Mouse (Mus musculus) liver, adult 2 months (tissue): ENCODE data around the gene Mto1. TPM values are rescaled to one million over a fixed set of nuclear protein-coding genes. Genes with fewer than 3 reads are reported as not detected.
"Not testable (repeated sequence)": the region's sequence is repeated elsewhere in the genome, so short reads cannot be mapped to it uniquely, and the experiment has no call there.

Experiments used
- DNase-seq: peaks from one replicate; pipeline ENCODE4 v3.0.0-alpha.2; 2011; ENCODE audit warnings: low read depth, low spot score; ENCODE audit errors: extremely low read depth
- H3K27ac ChIP-seq: fragments of 200-500 bp; replicated peaks from 2 replicates; pipeline ENCODE4 v1.5.1; 2012; ENCODE audit warnings: low read depth, mild to moderate bottlenecking, control low read depth, inconsistent platforms, low read length; ENCODE audit not compliant: insufficient read depth
- H3K27me3 ChIP-seq: fragments of 200-500 bp; 2 replicates; pipeline ENCODE4 v1.6.1; 2012; ENCODE audit warnings: mild to moderate bottlenecking, moderate library complexity, low read length, inconsistent platforms; ENCODE audit not compliant: control insufficient read depth, insufficient read depth
- H3K36me3 ChIP-seq: fragments of 200-500 bp; 2 replicates; pipeline ENCODE4 v1.6.1; 2012; ENCODE audit warnings: low read length, inconsistent platforms; ENCODE audit not compliant: control insufficient read depth, insufficient read depth
- H3K4me1 ChIP-seq: fragments of 200-500 bp; 2 replicates; pipeline ENCODE4 v1.6.1; 2011; ENCODE audit warnings: low read length; ENCODE audit not compliant: control insufficient read depth, insufficient read depth
- H3K4me3 ChIP-seq: fragments of 200-500 bp; 2 replicates; pipeline ENCODE4 v1.5.1; 2011; ENCODE audit warnings: low read depth, mild to moderate bottlenecking, control low read depth, low read length, moderate library complexity; ENCODE audit not compliant: insufficient read depth
- H3K79me2 ChIP-seq: fragments of 200-500 bp; 2 replicates; pipeline ENCODE4 v1.6.1; 2012; ENCODE audit warnings: inconsistent platforms, mild to moderate bottlenecking, low read length, moderate library complexity; ENCODE audit not compliant: control insufficient read depth, insufficient read depth
- H3K9ac ChIP-seq: fragments of 200-500 bp; 2 replicates; pipeline ENCODE4 v1.6.1; 2012; ENCODE audit warnings: low read depth, mild to moderate bottlenecking, control low read depth, inconsistent platforms, low read length
- CTCF ChIP-seq: fragments of 200-500 bp; IDR thresholded peaks from 2 replicates; pipeline ENCODE4 v1.5.1; 2011; ENCODE audit warnings: low read depth, low read length, control low read depth
- POLR2A ChIP-seq: fragments of 200-500 bp; IDR thresholded peaks from 2 replicates; pipeline ENCODE4 v1.6.1; 2011; ENCODE audit warnings: low read length, control low read depth; ENCODE audit not compliant: insufficient read depth; ENCODE audit errors: extremely low read depth
- WGBS: fragments of 180-500 bp; shearing (Covaris S2); methylation state at CpG from one replicate; pipeline ENCODE4 v1.1.7; 2018; 5-methylcytosine and 5-hydroxymethylcytosine counted together
- polyA plus RNA-seq: library from polyadenylated mRNA; depleted of rRNA; stranded (reverse); fragments of >200 nt; gene quantifications from 2 replicates; pipeline ENCODE4 v1.2.3, GENCODE M21; 2012
- total RNA-seq: library from RNA; depleted of rRNA; stranded (reverse); fragments of >200 nt; gene quantifications from 2 replicates; pipeline ENCODE4 v1.2.3, GENCODE M21; 2014

Mto1 gene
- total and polyA plus RNA-seq, 2 experiments: 17.3 to 18.7 TPM

GRCm38 (mm10) chr9:78481423-78482331 is 33.7 kb downstream of the Mto1 start:
- peak overlapping the region; percentile 99 for H3K9ac ChIP-seq
- H3K36me3 ChIP-seq: peaks cover 34% of the 10 kb centered on the region
- no peaks in the 10 kb centered on the region for H3K27me3 ChIP-seq
- DNase-seq: peak; percentile 96
- peaks cover 6% of the 10 kb centered on the region; the same call in 1 of the 2 replicates for H3K79me2 ChIP-seq
- peak overlapping the region; percentile 96 for H3K4me3 ChIP-seq
- under 1% methylated on average over 73 of the region's 77 CpGs for WGBS
- H3K27ac ChIP-seq: peak overlapping the region; percentile 97
- H3K4me1 ChIP-seq: peaks cover 8% of the 10 kb centered on the region
- TF ChIP-seq POLR2A (peak; percentile 99), CTCF (no peak)

GRCm38 (mm10) chr9:78482386-78482785 is 34.4 kb downstream of the Mto1 start:
- H3K4me1 ChIP-seq: peaks cover 8% of the 10 kb centered on the region
- H3K9ac ChIP-seq: no peak overlapping the region
- no peaks in the 10 kb centered on the region for H3K27me3 ChIP-seq
- peak overlapping the region; percentile 64; the same call in 1 of the 2 replicates for H3K4me3 ChIP-seq
- DNase-seq: no peak
- H3K36me3 ChIP-seq: peaks cover 26% of the 10 kb centered on the region
- H3K79me2 ChIP-seq: peaks cover 6% of the 10 kb centered on the region; the same call in 1 of the 2 replicates
- 27% methylated on average over 3 of the region's 3 CpGs for WGBS
- H3K27ac ChIP-seq: peak overlapping the region; percentile 87
- no peak for TF ChIP-seq CTCF
- no peak for TF ChIP-seq POLR2A

- Histone ChIP-seq H3K9ac (no peak overlapping the region), H3K36me3 (peaks cover 8% of the 10 kb centered on the region; the same call in 1 of the 2 replicates), H3K27me3 (no peaks in the 10 kb centered on the region), H3K79me2 (peaks cover 6% of the 10 kb centered on the region; the same call in 1 of the 2 replicates), H3K4me3 (no peak overlapping the region), H3K27ac (no peak overlapping the region), H3K4me1 (peaks cover 4% of the 10 kb centered on the region; the same call in 1 of the 2 replicates)
- TF ChIP-seq POLR2A (no peak), CTCF (no peak)
- no peak for DNase-seq
- WGBS: 91% methylated on average over 3 of the region's 3 CpGs
Measured at GRCm38 (mm10) chr9:78484660-78485059, 36.7 kb downstream of the Mto1 start.

DNA sequence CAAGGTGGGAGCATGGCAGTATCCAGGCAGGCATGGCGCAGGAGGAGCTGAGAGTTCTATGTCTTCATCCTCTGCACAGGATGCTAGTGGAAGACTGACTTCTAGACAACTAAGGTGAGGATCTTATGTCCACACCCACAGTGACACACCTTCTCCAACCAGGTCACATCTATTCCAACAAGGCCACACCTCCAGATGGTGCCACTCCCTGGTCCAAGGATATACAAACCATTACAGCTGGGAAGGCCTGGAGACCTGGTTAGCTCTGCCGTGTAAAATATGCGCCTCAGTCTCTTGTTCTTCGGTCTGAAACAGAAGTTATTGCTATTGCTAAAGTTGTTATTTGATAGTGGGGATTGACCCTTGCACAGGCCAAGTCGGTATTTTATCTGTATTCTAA is 40.0 kb downstream of the Mto1 start:
- not testable (repeated sequence) for DNase-seq, H3K4me3 ChIP-seq, H3K9ac ChIP-seq, H3K27me3 ChIP-seq, H3K27ac ChIP-seq, H3K79me2 ChIP-seq, H3K36me3 ChIP-seq, H3K4me1 ChIP-seq
- 92% methylated on average over 5 of the region's 5 CpGs for WGBS

GRCm38 (mm10) chr9:78488890-78489420 is 40.9 kb downstream of the Mto1 start, which contains the start of gene Eef1a1:
Eef1a1 (minus strand) TSS chr9:78489151.
- H3K9ac ChIP-seq: peak within 1 kb of the TSS; percentile 82
- TF ChIP-seq POLR2A (0 out of 2 replicates have a peak, but pooled peaks have one; percentile 32), CTCF (no peak)
- H3K79me2 ChIP-seq: no peaks in the 10 kb centered on the region
- H3K27ac ChIP-seq: peak within 1 kb of the TSS; percentile 68
- H3K4me1 ChIP-seq: peaks cover 2% of the 10 kb centered on the region; the same call in 1 of the 2 replicates
- WGBS: 3% methylated on average over 19 of the region's 20 CpGs
- peak within 1 kb of the TSS; percentile 55 for H3K4me3 ChIP-seq
- peak; percentile 63 for DNase-seq
- H3K27me3 ChIP-seq: no peaks in the 10 kb centered on the region
- no peaks in the 10 kb centered on the region for H3K36me3 ChIP-seq
